Mouse (Mus musculus) kidney, adult 2 months (tissue): ENCODE results near the gene Cavin2.

Experiments
- CTCF ChIP-seq: fragments of 200-500 bp; conservative IDR thresholded peaks from 2 replicates; pipeline ENCODE4 v1.5.1; 2011; ENCODE audit warnings: low read depth, mild to moderate bottlenecking, control low read depth, low read length, moderate library complexity, mixed read lengths; ENCODE audit not compliant: insufficient read depth, insufficient read length
- POLR2A ChIP-seq: fragments of 200-500 bp; IDR thresholded peaks from one replicate; pipeline ENCODE4 v1.6.1; 2011; ENCODE audit warnings: low read depth, low read length, control low read depth

DNA sequence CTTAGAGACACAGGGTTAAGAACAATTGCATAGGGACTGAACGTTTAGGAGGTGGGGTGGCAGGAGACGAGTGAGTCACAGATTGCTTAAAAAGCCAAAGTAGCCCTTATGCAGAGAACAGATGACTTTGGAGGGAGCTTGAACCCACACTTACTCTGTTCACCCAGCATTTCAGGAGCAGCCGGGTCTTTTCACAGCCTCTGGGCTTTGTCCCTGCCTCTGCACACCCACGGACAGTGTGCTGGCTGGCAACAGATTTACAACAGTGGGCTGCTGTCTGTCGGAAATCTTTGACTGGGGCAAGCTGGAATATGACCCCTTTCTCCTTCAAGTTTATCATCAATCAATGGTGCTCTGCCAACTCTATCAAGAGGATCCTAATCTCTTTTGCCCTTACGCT, 44.1 kb downstream of the Cavin2 start:
- TF ChIP-seq POLR2A (no peak), CTCF (no peak)
